Comparison of ENCODE assay signal across 7 mouse cellular contexts in genomic region chr3:90508950-90509746, GRCm38 (mm10). TPM values are rescaled to one million over a fixed set of nuclear protein-coding genes. Genes with fewer than 3 reads are reported as not detected.
DNase-seq lines count a peak whose midpoint lies in the region; ATAC-seq lines count a peak whose summit lies in the region.

Gene Chtop (minus strand): TSS chr3:90509498.

- H3K4me2 ChIP-seq in embryonic facial prominence, embryonic 11.5 days (ENCODE audit: low read depth, low read length), result peak within 1 kb of the TSS; percentile 71
- H3K4me2 ChIP-seq in midbrain, embryonic 13.5 days (replicated peaks), result peak within 1 kb of the TSS; percentile 77

- H3K4me1 ChIP-seq in embryonic facial prominence, embryonic 11.5 days (ENCODE audit: control insufficient read depth, insufficient read depth, low read length), result peaks cover under 1% of the 10 kb centered on the region; the same call in 1 of the 2 replicates
- H3K4me1 ChIP-seq in limb, embryonic 10.5 days, result peaks cover 18% of the 10 kb centered on the region
- peaks cover 31% of the 10 kb centered on the region for H3K4me1 ChIP-seq in midbrain, embryonic 13.5 days (replicated peaks)

- ATAC-seq in embryonic facial prominence, embryonic 11.5 days (replicated peaks; ENCODE audit: insufficient number of reproducible peaks, low FRiP score, low TSS enrichment, low read depth), result peak; percentile 90
- ATAC-seq in granulocyte monocyte progenitor cell, adult 5-6 weeks (replicated peaks; ENCODE audit: poor library complexity, severe bottlenecking), result peak; percentile 78
- ATAC-seq in midbrain, embryonic 13.5 days, result peak; percentile 90

- peak within 1 kb of the TSS; percentile 85 for H3K27ac ChIP-seq in embryonic facial prominence, embryonic 11.5 days (replicated peaks; ENCODE audit: low read depth, low read length)
- H3K27ac ChIP-seq in limb, embryonic 10.5 days, result peak within 1 kb of the TSS; percentile 97
- H3K27ac ChIP-seq in midbrain, embryonic 13.5 days, result peak within 1 kb of the TSS; percentile 96

- peak within 1 kb of the TSS; percentile 94 for H3K4me3 ChIP-seq in embryonic facial prominence, embryonic 11.5 days (ENCODE audit: low read depth, low read length)
- H3K4me3 ChIP-seq in limb, embryonic 10.5 days, result peak within 1 kb of the TSS; percentile 86
- peak within 1 kb of the TSS; percentile 86 for H3K4me3 ChIP-seq in midbrain, embryonic 13.5 days (replicated peaks)

- under 1% methylated on average over 65 of the region's 66 CpGs for WGBS in embryonic facial prominence, embryonic 11.5 days
- under 1% methylated on average over 66 of the region's 66 CpGs for WGBS in limb, embryonic 10.5 days
- under 1% methylated on average over 65 of the region's 66 CpGs for WGBS in midbrain, embryonic 13.5 days

- peaks cover 13% of the 10 kb centered on the region for H3K36me3 ChIP-seq in embryonic facial prominence, embryonic 11.5 days (replicated peaks; ENCODE audit: control insufficient read depth, insufficient read depth, low read depth, low read length)
- peaks cover 40% of the 10 kb centered on the region for H3K36me3 ChIP-seq in limb, embryonic 10.5 days
- peaks cover 32% of the 10 kb centered on the region for H3K36me3 ChIP-seq in midbrain, embryonic 13.5 days

- peak; percentile 100 for DNase-seq in adrenal gland, postnatal 14 days
- DNase-seq in embryonic facial prominence, embryonic 11.5 days (ENCODE audit: low spot score), result peak; percentile 100
- peak; percentile 98 for DNase-seq in kidney, adult 11 months
- peak; percentile 100 for DNase-seq in limb, embryonic 10.5 days (ENCODE audit: low spot score)
- DNase-seq in spleen, adult 12 weeks (ENCODE audit: low spot score), result peak; percentile 100

- no peaks in the 10 kb centered on the region for H3K9me3 ChIP-seq in embryonic facial prominence, embryonic 11.5 days (replicated peaks; ENCODE audit: control insufficient read depth, low read length)
- H3K9me3 ChIP-seq in limb, embryonic 10.5 days (replicated peaks), result no peaks in the 10 kb centered on the region
- no peaks in the 10 kb centered on the region for H3K9me3 ChIP-seq in midbrain, embryonic 13.5 days

- H3K27me3 ChIP-seq in embryonic facial prominence, embryonic 11.5 days (ENCODE audit: control insufficient read depth, insufficient read depth, low read length), result 0 out of 2 replicates have a peak, but pooled peaks cover 6% of the 10 kb centered on the region
- H3K27me3 ChIP-seq in limb, embryonic 10.5 days (ENCODE audit: low read depth, poor library complexity, severe bottlenecking), result peaks cover 25% of the 10 kb centered on the region
- H3K27me3 ChIP-seq in midbrain, embryonic 13.5 days, result peaks cover 30% of the 10 kb centered on the region

- peak within 1 kb of the TSS; percentile 98 for H3K9ac ChIP-seq in embryonic facial prominence, embryonic 11.5 days (replicated peaks; ENCODE audit: low read length)
- H3K9ac ChIP-seq in midbrain, embryonic 13.5 days (replicated peaks), result peak within 1 kb of the TSS; percentile 98

RNA-seq across cellular contexts. Expression of gene Chtop, which starts in this region (rescaled TPM):
- 108 and 112 TPM in 2 replicates for total RNA-seq in adrenal gland, postnatal 14 days (2021)
- 126 and 132 TPM in 2 replicates for polyA plus RNA-seq in embryonic facial prominence, embryonic 11.5 days (2014; fragmentation: Nextera tagmentation; extraction: Ambion mirVana)
- 97.6 and 127 TPM in 2 replicates for total RNA-seq in granulocyte monocyte progenitor cell, adult 5-6 weeks (2014; fragmentation: Nextera tagmentation)
- 93.2 and 107 TPM in 2 replicates for total RNA-seq in granulocyte monocyte progenitor cell, adult 5-6 weeks (2017)
- polyA plus RNA-seq in limb, embryonic 10.5 days (2016; fragmentation: Nextera tagmentation; extraction: Ambion mirVana), result 175 and 194 TPM in 2 replicates
- 205 and 212 TPM in 2 replicates for polyA plus RNA-seq in midbrain, embryonic 13.5 days (2015; fragmentation: Nextera tagmentation; extraction: Ambion mirVana)

Comparison
In these comparisons a context has a peak if more than half of its experiments do, and no peak if none do; other contexts are left out.
1. Peak in every context shown above with its lines: DNase-seq, ATAC-seq, H3K4me3 ChIP-seq and H3K27ac ChIP-seq.